Mouse (Mus musculus) heart, embryonic 12.5 days (tissue): Measurements from ENCODE around the gene Bbx. TPM values are rescaled to one million over a fixed set of nuclear protein-coding genes. Genes with fewer than 3 reads are reported as not detected.
A peak's percentile ranks its signal among the peaks of the same experiment; 100 is the strongest.

Experiments used
- ATAC-seq: fragments of 200-750 bp; cut with Nextera tagmentation; 2 replicates; pipeline ENCODE4 v1.8.0; 2017; ENCODE audit warnings: moderate TSS enrichment, moderate library complexity; ENCODE audit not compliant: insufficient number of reproducible peaks, low FRiP score
- H3K27ac ChIP-seq: fragments of 300-500 bp; sonication (generic); 2 replicates; pipeline ENCODE4 v1.5.1; 2016; ENCODE audit warnings: mild to moderate bottlenecking, moderate library complexity; ENCODE audit not compliant: poor library complexity, severe bottlenecking
- H3K27me3 ChIP-seq: fragments of 300-500 bp; sonication (generic); replicated peaks from 2 replicates; pipeline ENCODE4 v1.6.1; 2016; ENCODE audit warnings: mild to moderate bottlenecking, moderate library complexity
- H3K36me3 ChIP-seq: fragments of 300-500 bp; sonication (generic); 2 replicates; pipeline ENCODE4 v1.6.1; 2016; ENCODE audit warnings: mild to moderate bottlenecking, moderate library complexity
- H3K4me1 ChIP-seq: fragments of 300-500 bp; sonication (generic); replicated peaks from 2 replicates; pipeline ENCODE4 v1.6.1; 2016; ENCODE audit warnings: mild to moderate bottlenecking
- H3K4me2 ChIP-seq: fragments of 300-500 bp; sonication (generic); 2 replicates; pipeline ENCODE4 v1.6.1; 2016; ENCODE audit warnings: mild to moderate bottlenecking, moderate library complexity
- H3K4me3 ChIP-seq: fragments of 300-500 bp; sonication (generic); 2 replicates; pipeline ENCODE4 v1.5.1; 2016; ENCODE audit warnings: mild to moderate bottlenecking
- H3K9ac ChIP-seq: fragments of 300-500 bp; sonication (generic); 2 replicates; pipeline ENCODE4 v1.6.1; 2016; ENCODE audit warnings: mild to moderate bottlenecking, moderate library complexity
- H3K9me3 ChIP-seq: fragments of 300-500 bp; sonication (generic); replicated peaks from 2 replicates; pipeline ENCODE4 v1.6.1; 2016; ENCODE audit warnings: mild to moderate bottlenecking, moderate library complexity
- WGBS: fragments of 180-500 bp; shearing (Covaris S2); methylation state at CpG from one replicate; pipeline ENCODE4 v1.1.7; 2016; 5-methylcytosine and 5-hydroxymethylcytosine counted together
- polyA plus RNA-seq: library from polyadenylated mRNA; unstranded; fragments of >200 nt; fragmentation: Nextera tagmentation; extraction: Ambion mirVana; gene quantifications from 2 replicates; pipeline ENCODE4 v1.2.1, GENCODE M21; 2016

Gene Bbx
- polyA plus RNA-seq, 1 experiment from 2014 or later: 37.7 TPM

GRCm38 (mm10) chr16:50311588-50311987 lies 120.6 kb downstream of the Bbx start:
- H3K4me1 ChIP-seq: peaks cover 23% of the 10 kb centered on the region
- no peaks in the 10 kb centered on the region for H3K36me3 ChIP-seq
- no peak overlapping the region for H3K27ac ChIP-seq
- H3K27me3 ChIP-seq: no peaks in the 10 kb centered on the region
- no peak overlapping the region for H3K4me3 ChIP-seq
- WGBS: 74% methylated on average over 4 of the region's 4 CpGs
- no peak overlapping the region for H3K4me2 ChIP-seq
- H3K9me3 ChIP-seq: no peaks in the 10 kb centered on the region
- no peak for ATAC-seq
- H3K9ac ChIP-seq: no peak overlapping the region

- Histone ChIP-seq H3K36me3 (no peaks in the 10 kb centered on the region), H3K4me3 (0 out of 2 replicates have a peak overlapping the region, but pooled peaks have one; percentile 3), H3K4me2 (peak overlapping the region; percentile 54), H3K27ac (peak overlapping the region; percentile 71), H3K4me1 (peaks cover 32% of the 10 kb centered on the region), H3K9me3 (no peaks in the 10 kb centered on the region), H3K27me3 (no peaks in the 10 kb centered on the region), H3K9ac (peak overlapping the region; percentile 28; the same call in 1 of the 2 replicates)
- WGBS: 37% methylated on average over 9 of the region's 9 CpGs
- ATAC-seq: peak; percentile 79
Observed at GRCm38 (mm10) chr16:50309411-50310042, 122.7 kb downstream of the Bbx start.

- H3K27ac ChIP-seq: peak overlapping the region; percentile 71
- H3K9me3 ChIP-seq: no peaks in the 10 kb centered on the region
Observed at GRCm38 (mm10) chr16:50308256-50308655, 123.9 kb downstream of the Bbx start.

GRCm38 (mm10) chr16:50307231-50307630 lies 125.0 kb downstream of the Bbx start:
- Histone ChIP-seq H3K27me3 (no peaks in the 10 kb centered on the region), H3K9me3 (no peaks in the 10 kb centered on the region), H3K4me1 (peaks cover 34% of the 10 kb centered on the region), H3K36me3 (no peaks in the 10 kb centered on the region), H3K27ac (no peak overlapping the region), H3K9ac (no peak overlapping the region), H3K4me3 (no peak overlapping the region), H3K4me2 (no peak overlapping the region)
- no peak for ATAC-seq
- WGBS: 78% methylated on average over 4 of the region's 4 CpGs

More at GRCm38 (mm10) chr16:50308256-50308655, 123.9 kb downstream of the Bbx start:
- H3K4me2 ChIP-seq: no peak overlapping the region
- no peak for ATAC-seq
- H3K9ac ChIP-seq: no peak overlapping the region
- H3K36me3 ChIP-seq: no peaks in the 10 kb centered on the region
- no peak overlapping the region for H3K4me3 ChIP-seq
- no peaks in the 10 kb centered on the region for H3K27me3 ChIP-seq
- 73% methylated on average over 6 of the region's 6 CpGs for WGBS
- H3K4me1 ChIP-seq: peaks cover 34% of the 10 kb centered on the region

GRCm38 (mm10) chr16:50306727-50307126 lies 125.5 kb downstream of the Bbx start:
- no peak overlapping the region for H3K4me3 ChIP-seq
- peaks cover 34% of the 10 kb centered on the region for H3K4me1 ChIP-seq
- H3K27me3 ChIP-seq: no peaks in the 10 kb centered on the region
- no peak overlapping the region for H3K4me2 ChIP-seq
- H3K9ac ChIP-seq: no peak overlapping the region
- H3K27ac ChIP-seq: no peak overlapping the region
- ATAC-seq: no peak
- H3K36me3 ChIP-seq: no peaks in the 10 kb centered on the region
- no peaks in the 10 kb centered on the region for H3K9me3 ChIP-seq

GRCm38 (mm10) chr16:50305156-50305555 lies 127.0 kb downstream of the Bbx start:
- H3K4me1 ChIP-seq: peaks cover 30% of the 10 kb centered on the region
- WGBS: 48% methylated on average over 6 of the region's 6 CpGs

GRCm38 (mm10) chr16:50302566-50302965 lies 129.6 kb downstream of the Bbx start:
- no peak overlapping the region for H3K4me2 ChIP-seq
- WGBS: 92% methylated on average over 1 of the region's 1 CpGs
- no peaks in the 10 kb centered on the region for H3K9me3 ChIP-seq
- no peak overlapping the region for H3K27ac ChIP-seq
- no peaks in the 10 kb centered on the region for H3K27me3 ChIP-seq
- no peak for ATAC-seq
- H3K4me3 ChIP-seq: no peak overlapping the region
- peaks cover 23% of the 10 kb centered on the region for H3K4me1 ChIP-seq
- H3K36me3 ChIP-seq: no peaks in the 10 kb centered on the region
- no peak overlapping the region for H3K9ac ChIP-seq

More at GRCm38 (mm10) chr16:50305156-50305555, 127.0 kb downstream of the Bbx start:
- H3K9ac ChIP-seq: no peak overlapping the region
- no peak overlapping the region for H3K4me3 ChIP-seq
- no peak overlapping the region for H3K4me2 ChIP-seq
- no peak for ATAC-seq
- no peaks in the 10 kb centered on the region for H3K36me3 ChIP-seq
- H3K27me3 ChIP-seq: no peaks in the 10 kb centered on the region
- no peak overlapping the region for H3K27ac ChIP-seq
- H3K9me3 ChIP-seq: no peaks in the 10 kb centered on the region

- no peak overlapping the region for H3K9ac ChIP-seq
- WGBS: 56% methylated on average over 8 of the region's 8 CpGs
- H3K27me3 ChIP-seq: no peaks in the 10 kb centered on the region
- no peaks in the 10 kb centered on the region for H3K36me3 ChIP-seq
- no peak overlapping the region for H3K4me2 ChIP-seq
- no peak overlapping the region for H3K27ac ChIP-seq
- no peak for ATAC-seq
- no peak overlapping the region for H3K4me3 ChIP-seq
- H3K4me1 ChIP-seq: peaks cover 11% of the 10 kb centered on the region
- H3K9me3 ChIP-seq: no peaks in the 10 kb centered on the region
Observed at GRCm38 (mm10) chr16:50298743-50299443, 133.3 kb downstream of the Bbx start.

GRCm38 (mm10) chr16:50293502-50294228 lies 138.5 kb downstream of the Bbx start:
- Histone ChIP-seq H3K4me2 (no peak overlapping the region), H3K27ac (no peak overlapping the region), H3K9ac (no peak overlapping the region), H3K9me3 (no peaks in the 10 kb centered on the region), H3K4me3 (no peak overlapping the region), H3K27me3 (no peaks in the 10 kb centered on the region), H3K36me3 (no peaks in the 10 kb centered on the region), H3K4me1 (peaks cover 4% of the 10 kb centered on the region; the same call in 1 of the 2 replicates)
- WGBS: 80% methylated on average over 4 of the region's 4 CpGs
- no peak for ATAC-seq

- H3K4me1 ChIP-seq: peaks cover 4% of the 10 kb centered on the region; the same call in 1 of the 2 replicates
- H3K4me2 ChIP-seq: no peak overlapping the region
- H3K27me3 ChIP-seq: no peaks in the 10 kb centered on the region
- no peak overlapping the region for H3K9ac ChIP-seq
- 84% methylated on average over 5 of the region's 5 CpGs for WGBS
- no peak overlapping the region for H3K4me3 ChIP-seq
- H3K27ac ChIP-seq: no peak overlapping the region
- ATAC-seq: no peak
- H3K9me3 ChIP-seq: no peaks in the 10 kb centered on the region
- no peaks in the 10 kb centered on the region for H3K36me3 ChIP-seq
Observed at GRCm38 (mm10) chr16:50292834-50293233, 139.4 kb downstream of the Bbx start.

GRCm38 (mm10) chr16:50289764-50290163 lies 142.4 kb downstream of the Bbx start:
- Histone ChIP-seq H3K27me3 (no peaks in the 10 kb centered on the region), H3K27ac (no peak overlapping the region), H3K9me3 (no peaks in the 10 kb centered on the region), H3K36me3 (no peaks in the 10 kb centered on the region), H3K9ac (no peak overlapping the region), H3K4me1 (peaks cover 4% of the 10 kb centered on the region; the same call in 1 of the 2 replicates), H3K4me3 (no peak overlapping the region), H3K4me2 (no peak overlapping the region)
- 32% methylated on average over 5 of the region's 5 CpGs for whole genome bisulfite sequencing
- no peak for ATAC-seq
